Mouse (Mus musculus) kidney, adult 2 months (tissue): Measurements from ENCODE around the gene Esp15. TPM values are rescaled to one million over a fixed set of nuclear protein-coding genes. Genes with fewer than 3 reads are reported as not detected.
"Not testable (repeated sequence)": the region's sequence is repeated elsewhere in the genome, so short reads cannot be mapped to it uniquely, and the experiment has no call there.

ENCODE experiments used
- DNase-seq: peaks from one replicate; pipeline ENCODE4 v3.0.0; 2021
- H3K27ac ChIP-seq: fragments of 200-500 bp; 2 replicates; pipeline ENCODE4 v1.5.1; 2012; ENCODE audit warnings: low read depth, low read length, control low read depth, inconsistent platforms; ENCODE audit not compliant: insufficient read depth
- H3K27me3 ChIP-seq: fragments of 200-500 bp; replicated peaks from 2 replicates; pipeline ENCODE4 v1.6.1; 2012; ENCODE audit warnings: mild to moderate bottlenecking, moderate library complexity, low read length, inconsistent platforms; ENCODE audit not compliant: control insufficient read depth, insufficient read depth
- H3K36me3 ChIP-seq: fragments of 200-500 bp; 2 replicates; pipeline ENCODE4 v1.6.1; 2012; ENCODE audit warnings: mild to moderate bottlenecking, moderate library complexity, low read length, inconsistent platforms; ENCODE audit not compliant: control insufficient read depth, insufficient read depth
- H3K4me1 ChIP-seq: fragments of 200-500 bp; 2 replicates; pipeline ENCODE4 v1.6.1; 2011; ENCODE audit warnings: low read length; ENCODE audit not compliant: control insufficient read depth, insufficient read depth
- H3K4me3 ChIP-seq: fragments of 200-500 bp; 2 replicates; pipeline ENCODE4 v1.5.1; 2011; ENCODE audit warnings: mild to moderate bottlenecking, low read depth, low read length, control low read depth; ENCODE audit not compliant: insufficient read depth
- CTCF ChIP-seq: fragments of 200-500 bp; conservative IDR thresholded peaks from 2 replicates; pipeline ENCODE4 v1.5.1; 2011; ENCODE audit warnings: low read depth, mild to moderate bottlenecking, control low read depth, low read length, moderate library complexity, mixed read lengths; ENCODE audit not compliant: insufficient read depth, insufficient read length
- POLR2A ChIP-seq: fragments of 200-500 bp; IDR thresholded peaks from one replicate; pipeline ENCODE4 v1.6.1; 2011; ENCODE audit warnings: low read depth, low read length, control low read depth
- WGBS: fragments of 180-500 bp; shearing (Covaris S2); methylation state at CpG from one replicate; pipeline ENCODE4 v1.1.7; 2018; 5-methylcytosine and 5-hydroxymethylcytosine counted together
- polyA plus RNA-seq: library from polyadenylated mRNA; depleted of rRNA; stranded (reverse); fragments of >200 nt; gene quantifications from 2 replicates; pipeline ENCODE4 v1.2.3, GENCODE M21; 2012; rRNA removed

Gene Esp15
- not detected in 2 replicates for polyA plus RNA-seq

GRCm38 (mm10) chr17:39640654-39641053, at the start of gene Esp15:
Esp15 (plus strand) TSS chr17:39640954.
- not testable (repeated sequence) for H3K27me3 ChIP-seq, H3K36me3 ChIP-seq, H3K4me1 ChIP-seq, H3K4me3 ChIP-seq, DNase-seq, H3K27ac ChIP-seq
- WGBS = 67% methylated on average over 6 of the region's 6 CpGs

GRCm38 (mm10) chr17:39591550-39591949, 49.2 kb upstream of the Esp15 start:
- WGBS = 49% methylated on average over 1 of the region's 1 CpGs
- Histone ChIP-seq H3K4me3 (no peak overlapping the region), H3K4me1 (no peaks in the 10 kb centered on the region), H3K36me3 (no peaks in the 10 kb centered on the region), H3K27ac (no peak overlapping the region), H3K27me3 (no peaks in the 10 kb centered on the region)
- no peak for DNase-seq
- no peak for TF ChIP-seq POLR2A
- TF ChIP-seq CTCF = no peak

Other genes with a start within 250 kb of the Esp15 start
- gene Esp18, start 234.6 kb upstream of the Esp15 start, polyA plus RNA-seq = not detected in 2 replicates
- not detected in 2 replicates for gene Esp16, start 104.8 kb upstream of the Esp15 start, polyA plus RNA-seq